Mouse (Mus musculus) heart, embryonic 15.5 days (tissue): Measurements from ENCODE around the gene 4930522H14Rik. TPM values are rescaled to one million over a fixed set of nuclear protein-coding genes. Genes with fewer than 3 reads are reported as not detected.

Experiments
- ATAC-seq: fragments of 200-750 bp; cut with Nextera tagmentation; replicated peaks from 2 replicates; pipeline ENCODE4 v1.8.0; 2017; ENCODE audit warnings: low read depth, moderate TSS enrichment; ENCODE audit not compliant: insufficient number of reproducible peaks, insufficient read depth, low FRiP score
- H3K27ac ChIP-seq: fragments of 300-500 bp; sonication (generic); 2 replicates; pipeline ENCODE4 v1.5.1; 2015; ENCODE audit warnings: mild to moderate bottlenecking, inconsistent platforms
- H3K27me3 ChIP-seq: fragments of 300-500 bp; sonication (generic); 2 replicates; pipeline ENCODE4 v1.6.1; 2015; ENCODE audit warnings: inconsistent platforms
- H3K36me3 ChIP-seq: fragments of 300-500 bp; sonication (generic); 2 replicates; pipeline ENCODE4 v1.6.1; 2015; ENCODE audit warnings: mild to moderate bottlenecking, inconsistent platforms
- H3K4me1 ChIP-seq: fragments of 300-500 bp; sonication (generic); replicated peaks from 2 replicates; pipeline ENCODE4 v1.6.1; 2015; ENCODE audit warnings: inconsistent platforms
- H3K4me2 ChIP-seq: fragments of 300-500 bp; sonication (generic); 2 replicates; pipeline ENCODE4 v1.6.1; 2015; ENCODE audit warnings: inconsistent platforms, mild to moderate bottlenecking, moderate library complexity
- H3K4me3 ChIP-seq: fragments of 300-500 bp; sonication (generic); 2 replicates; pipeline ENCODE4 v1.5.1; 2015; ENCODE audit warnings: mild to moderate bottlenecking, inconsistent platforms
- H3K9ac ChIP-seq: fragments of 300-500 bp; sonication (generic); 2 replicates; pipeline ENCODE4 v1.6.1; 2015; ENCODE audit warnings: mild to moderate bottlenecking, inconsistent platforms
- H3K9me3 ChIP-seq: fragments of 300-500 bp; sonication (generic); replicated peaks from 2 replicates; pipeline ENCODE4 v1.6.1; 2016; ENCODE audit warnings: inconsistent platforms
- WGBS: fragments of 180-500 bp; shearing (Covaris S2); methylation state at CpG from one replicate; pipeline ENCODE4 v1.1.7; 2015; ENCODE audit warnings: mixed read lengths; 5-methylcytosine and 5-hydroxymethylcytosine counted together
- polyA plus RNA-seq: library from polyadenylated mRNA; unstranded; fragments of >200 nt; fragmentation: Nextera tagmentation; extraction: Ambion mirVana; gene quantifications from 2 replicates; pipeline ENCODE4 v1.2.1, GENCODE M21; 2015

Gene 4930522H14Rik
- polyA plus RNA-seq, 1 experiment from 2014 or later: not detected

DNA sequence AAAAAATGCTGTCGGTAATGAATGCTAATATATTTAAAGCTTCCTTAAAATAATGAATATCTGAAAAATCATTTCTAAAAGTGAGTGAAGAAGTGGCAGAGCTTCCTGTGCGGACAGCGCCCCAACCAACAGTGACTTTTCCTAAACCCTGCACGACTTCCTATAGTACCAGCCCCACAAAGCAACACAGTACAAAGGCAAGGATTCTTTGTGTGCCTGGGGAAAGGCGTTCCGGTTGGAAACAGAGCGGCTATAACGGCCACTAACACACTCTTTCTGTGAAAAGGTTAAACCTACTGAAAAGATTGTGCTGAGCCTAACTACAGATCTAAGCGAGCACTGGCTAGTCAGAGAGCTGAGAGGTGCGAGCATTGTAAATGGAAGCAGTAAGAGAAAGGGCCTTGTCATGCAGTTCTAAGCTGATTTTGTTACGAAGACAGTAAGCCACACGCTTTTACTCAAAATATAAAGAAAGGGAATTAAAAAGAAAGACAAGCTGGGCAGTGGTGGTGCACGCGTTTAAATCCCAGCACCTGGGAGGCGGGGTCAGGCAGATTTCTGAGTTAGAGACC is 766 bp downstream of the 4930522H14Rik start:
- H3K36me3 ChIP-seq: no peaks in the 10 kb centered on the region
- WGBS: 72% methylated on average over 15 of the region's 15 CpGs
- no peak overlapping the region for H3K9ac ChIP-seq
- H3K27ac ChIP-seq: no peak overlapping the region
- H3K4me1 ChIP-seq: no peaks in the 10 kb centered on the region
- ATAC-seq: no peak
- H3K9me3 ChIP-seq: no peaks in the 10 kb centered on the region
- no peak overlapping the region for H3K4me3 ChIP-seq
- no peak overlapping the region for H3K4me2 ChIP-seq
- H3K27me3 ChIP-seq: no peaks in the 10 kb centered on the region

DNA sequence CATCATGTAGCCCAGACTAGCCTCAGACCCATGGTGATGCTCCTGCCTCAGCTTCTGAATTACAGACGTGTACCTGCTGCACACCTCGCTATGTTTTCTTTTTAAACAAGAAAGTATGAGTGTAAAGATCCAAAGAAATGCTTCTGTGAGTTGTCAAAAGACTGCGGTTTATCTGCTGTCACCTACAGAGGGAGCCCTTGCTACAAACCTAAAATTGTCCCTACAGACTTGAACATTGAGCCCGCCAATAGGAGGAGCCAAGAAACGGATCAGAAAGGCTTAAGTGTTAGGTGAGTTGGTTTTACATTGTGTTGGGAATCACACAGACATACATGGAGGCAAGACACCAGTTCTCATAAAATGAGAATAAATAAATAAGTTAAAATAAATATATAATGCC is 26.2 kb downstream of the 4930522H14Rik start:
- H3K4me3 ChIP-seq: no peak overlapping the region
- ATAC-seq: no peak
- no peaks in the 10 kb centered on the region for H3K9me3 ChIP-seq
- H3K36me3 ChIP-seq: no peaks in the 10 kb centered on the region
- no peaks in the 10 kb centered on the region for H3K4me1 ChIP-seq
- no peak overlapping the region for H3K9ac ChIP-seq
- H3K27me3 ChIP-seq: no peaks in the 10 kb centered on the region
- H3K4me2 ChIP-seq: no peak overlapping the region
- no peak overlapping the region for H3K27ac ChIP-seq
- 4% methylated on average over 5 of the region's 5 CpGs for WGBS

DNA sequence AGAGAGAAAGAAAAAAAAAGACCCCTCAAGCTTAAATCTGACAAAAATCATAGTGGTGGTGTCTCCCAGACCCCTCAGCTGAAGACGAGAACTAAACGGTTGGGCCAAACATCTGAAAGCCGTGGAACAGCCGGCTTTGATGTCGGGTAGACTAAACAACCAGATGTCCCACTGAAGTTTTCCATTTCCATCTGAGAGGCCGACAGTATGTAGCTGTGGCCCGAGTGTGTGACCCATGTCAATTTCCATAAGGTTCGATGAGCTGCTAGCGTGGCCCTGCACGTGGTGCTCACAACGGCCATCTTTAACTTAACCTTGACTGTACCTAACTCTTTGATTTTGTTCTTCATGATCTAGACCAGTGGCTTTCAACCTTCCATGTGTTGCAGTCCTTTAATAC is 32.6 kb downstream of the 4930522H14Rik start:
- Histone ChIP-seq H3K4me1 (no peaks in the 10 kb centered on the region), H3K36me3 (no peaks in the 10 kb centered on the region), H3K27me3 (no peaks in the 10 kb centered on the region), H3K4me2 (no peak overlapping the region), H3K27ac (no peak overlapping the region), H3K9me3 (no peaks in the 10 kb centered on the region), H3K9ac (no peak overlapping the region), H3K4me3 (no peak overlapping the region)
- 70% methylated on average over 11 of the region's 11 CpGs for WGBS
- no peak for ATAC-seq

DNA sequence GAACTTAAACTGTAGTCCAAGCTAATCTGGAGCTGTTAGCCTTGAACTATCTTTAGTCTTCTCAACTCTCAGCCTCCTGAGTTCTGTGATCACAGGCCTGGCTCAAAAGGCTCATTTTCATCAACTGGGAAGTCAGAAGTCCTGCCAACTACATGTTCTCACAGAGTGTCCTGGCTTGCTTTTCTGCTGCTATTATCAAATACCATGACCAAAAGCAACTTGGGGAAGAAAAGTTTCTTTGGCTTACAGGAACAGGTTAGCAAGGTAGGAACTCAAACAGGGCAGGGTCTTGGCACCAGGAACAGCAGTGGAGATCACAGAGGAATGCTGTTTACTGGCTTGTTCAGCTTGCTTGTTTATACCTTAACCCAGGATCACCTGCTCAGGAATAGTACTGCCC is 37.5 kb downstream of the 4930522H14Rik start:
- Histone ChIP-seq H3K36me3 (no peaks in the 10 kb centered on the region), H3K4me3 (no peak overlapping the region), H3K9ac (no peak overlapping the region), H3K27me3 (no peaks in the 10 kb centered on the region), H3K4me2 (no peak overlapping the region), H3K4me1 (no peaks in the 10 kb centered on the region), H3K27ac (no peak overlapping the region), H3K9me3 (no peaks in the 10 kb centered on the region)
- ATAC-seq: no peak

DNA sequence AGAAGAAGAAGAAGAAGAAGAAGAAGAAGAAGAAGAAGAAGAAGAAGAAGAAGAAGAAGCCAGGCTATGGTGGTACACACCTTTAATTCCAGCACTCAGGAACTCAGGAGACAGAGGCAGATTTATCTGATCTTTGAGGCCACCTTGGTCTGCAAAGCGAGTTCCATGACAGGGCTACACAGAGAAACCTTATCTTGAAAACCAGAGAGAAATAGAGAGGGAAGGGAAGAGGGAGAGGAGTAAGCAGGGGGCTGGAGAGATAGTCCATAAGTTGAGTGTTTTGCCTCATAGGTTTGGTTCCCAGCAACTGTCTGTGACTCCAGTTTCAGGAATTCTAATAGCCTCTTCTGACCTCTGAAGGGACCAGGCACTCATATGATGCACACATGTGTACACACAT is 42.3 kb downstream of the 4930522H14Rik start:
- no peak for ATAC-seq
- no peak overlapping the region for H3K4me3 ChIP-seq
- no peaks in the 10 kb centered on the region for H3K9me3 ChIP-seq
- WGBS: 62% methylated on average over 1 of the region's 1 CpGs
- H3K27me3 ChIP-seq: no peaks in the 10 kb centered on the region
- no peaks in the 10 kb centered on the region for H3K4me1 ChIP-seq
- no peak overlapping the region for H3K9ac ChIP-seq
- H3K36me3 ChIP-seq: no peaks in the 10 kb centered on the region
- H3K4me2 ChIP-seq: no peak overlapping the region
- H3K27ac ChIP-seq: no peak overlapping the region

DNA sequence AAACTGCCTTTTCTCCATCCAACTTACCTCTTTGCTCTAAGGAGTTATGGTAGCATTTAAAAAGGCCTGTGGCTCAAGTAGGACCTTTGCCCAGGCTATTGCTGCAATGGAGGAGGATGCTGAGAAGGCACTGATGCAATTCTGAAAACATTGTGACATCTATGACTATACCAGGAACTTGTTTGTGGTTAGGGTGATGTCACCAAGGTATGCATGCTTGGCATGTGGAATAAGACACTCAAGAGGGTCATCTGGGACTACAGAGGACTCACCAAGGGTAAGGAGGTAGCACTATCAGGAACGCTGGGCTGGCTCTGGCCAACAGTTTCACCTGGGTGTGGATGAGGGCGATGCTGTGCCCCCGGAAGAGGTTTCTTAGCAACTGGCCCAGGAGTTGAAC is 46.5 kb downstream of the 4930522H14Rik start, which contains the start of gene Rnf11:
TSS of gene Rnf11 (minus strand) at position 108 of the 400 bp plus-strand sequence.
- Histone ChIP-seq H3K27ac (no peak within 1 kb of the TSS), H3K4me2 (no peak within 1 kb of the TSS), H3K27me3 (no peaks in the 10 kb centered on the region), H3K4me3 (no peak within 1 kb of the TSS), H3K9me3 (no peaks in the 10 kb centered on the region), H3K4me1 (no peaks in the 10 kb centered on the region), H3K9ac (no peak within 1 kb of the TSS), H3K36me3 (no peaks in the 10 kb centered on the region)
- no peak for ATAC-seq
- WGBS: 70% methylated on average over 3 of the region's 3 CpGs

DNA sequence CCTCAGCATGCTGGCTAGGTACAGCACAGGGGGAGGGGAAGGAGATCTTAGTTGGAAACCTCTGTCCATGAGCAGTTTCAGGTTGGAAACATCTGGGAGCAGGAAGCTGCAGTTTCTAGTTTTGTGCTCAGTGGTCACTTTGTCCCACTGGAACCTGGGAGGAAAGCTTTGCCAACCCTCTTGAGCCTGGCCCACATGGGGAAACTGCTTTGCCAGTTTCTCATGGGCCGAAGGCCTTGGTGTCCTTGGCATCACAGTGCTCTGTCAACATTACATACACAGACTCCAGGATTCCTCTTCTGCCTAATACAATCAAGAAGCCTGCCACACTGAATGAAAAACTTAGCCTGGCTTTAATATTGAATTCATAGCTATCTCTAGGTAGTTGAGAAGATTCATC is 48.4 kb downstream of the 4930522H14Rik start:
- Histone ChIP-seq H3K4me2 (no peak overlapping the region), H3K27me3 (no peaks in the 10 kb centered on the region), H3K4me1 (no peaks in the 10 kb centered on the region), H3K9me3 (no peaks in the 10 kb centered on the region), H3K9ac (no peak overlapping the region), H3K27ac (no peak overlapping the region), H3K36me3 (no peaks in the 10 kb centered on the region), H3K4me3 (no peak overlapping the region)
- ATAC-seq: no peak
- WGBS: 83% methylated on average over 1 of the region's 1 CpGs

DNA sequence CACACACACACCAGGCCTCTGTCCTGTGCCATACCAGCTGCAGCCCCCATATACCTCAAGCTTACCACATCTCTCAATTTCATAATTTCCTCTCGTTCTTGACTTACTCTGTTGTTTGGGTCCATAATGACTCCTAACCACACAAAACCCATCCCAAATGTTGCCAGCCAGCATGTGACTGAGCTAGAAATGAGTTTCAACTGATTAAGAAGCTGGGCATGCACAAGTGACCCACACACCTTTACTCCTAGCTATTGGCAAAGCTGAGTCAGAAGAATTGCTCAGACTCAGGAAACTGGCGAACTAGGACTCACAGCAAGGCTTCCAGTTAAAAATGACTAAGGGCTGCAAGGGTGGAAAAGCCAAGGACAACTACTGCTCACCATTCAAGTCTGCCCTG is 49.7 kb downstream of the 4930522H14Rik start:
- H3K9ac ChIP-seq: no peak overlapping the region
- WGBS: 80% methylated on average over 2 of the region's 2 CpGs

DNA sequence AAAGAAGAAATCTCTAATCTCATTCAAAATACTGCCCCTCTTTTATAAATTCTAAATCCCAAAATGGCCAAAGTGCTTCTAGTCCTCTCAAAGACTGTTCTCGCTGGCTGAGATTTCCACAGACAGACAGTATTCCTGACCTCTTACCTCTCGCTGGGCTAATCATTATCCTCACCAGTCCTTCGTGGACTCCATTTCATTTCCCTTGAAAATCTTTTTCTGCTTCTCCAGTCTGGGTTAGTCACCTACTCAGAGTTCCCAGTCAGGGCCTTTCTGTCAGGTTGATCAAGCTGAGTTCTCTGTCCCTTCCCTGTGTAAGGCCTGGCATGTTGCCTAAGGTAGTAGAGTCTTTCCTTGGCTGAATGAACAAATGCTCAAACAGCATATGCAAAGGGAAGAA is 53.6 kb downstream of the 4930522H14Rik start:
- H3K27ac ChIP-seq: no peak overlapping the region
- H3K4me2 ChIP-seq: no peak overlapping the region
- peaks cover 11% of the 10 kb centered on the region for H3K4me1 ChIP-seq
- 0 out of 2 replicates have a peak, but pooled peaks cover 3% of the 10 kb centered on the region for H3K36me3 ChIP-seq
- H3K4me3 ChIP-seq: no peak overlapping the region
- H3K27me3 ChIP-seq: no peaks in the 10 kb centered on the region
- H3K9me3 ChIP-seq: no peaks in the 10 kb centered on the region
- ATAC-seq: no peak
- no peak overlapping the region for H3K9ac ChIP-seq
- 92% methylated on average over 3 of the region's 3 CpGs for WGBS

More for the DNA sequence above, 49.7 kb downstream of the 4930522H14Rik start:
- ATAC-seq: no peak
- Histone ChIP-seq H3K9me3 (no peaks in the 10 kb centered on the region), H3K4me3 (no peak overlapping the region), H3K4me2 (no peak overlapping the region), H3K36me3 (no peaks in the 10 kb centered on the region), H3K27me3 (no peaks in the 10 kb centered on the region), H3K27ac (no peak overlapping the region), H3K4me1 (0 out of 2 replicates have a peak, but pooled peaks cover 3% of the 10 kb centered on the region)

DNA sequence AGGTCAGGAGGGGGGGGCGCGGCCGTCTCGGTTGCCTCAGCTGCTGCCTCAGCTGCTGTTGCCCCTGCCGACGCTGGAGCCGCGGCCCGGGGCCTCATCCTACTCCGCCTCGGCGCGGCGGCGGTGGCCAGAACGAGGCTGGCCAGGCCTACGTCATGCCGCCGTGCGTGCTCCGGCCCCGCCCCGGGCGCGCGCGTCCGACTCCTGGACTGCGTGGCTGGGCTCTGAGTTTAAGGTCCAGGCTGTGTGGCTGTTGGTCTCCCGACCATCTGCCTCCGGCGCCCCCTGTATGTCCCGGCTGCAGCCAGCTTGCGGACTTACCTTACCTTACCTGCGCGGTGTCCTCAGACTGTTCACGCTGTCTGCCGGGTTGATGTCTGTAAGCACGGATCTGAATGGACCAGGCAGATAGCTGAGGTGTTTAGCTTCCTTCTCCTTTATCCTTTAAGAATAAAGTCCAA is 54.5 kb downstream of the 4930522H14Rik start:
- H3K4me2 ChIP-seq: peak overlapping the region; percentile 67
- no peaks in the 10 kb centered on the region for H3K27me3 ChIP-seq
- H3K4me1 ChIP-seq: peaks cover 15% of the 10 kb centered on the region
- no peaks in the 10 kb centered on the region for H3K9me3 ChIP-seq
- H3K36me3 ChIP-seq: 0 out of 2 replicates have a peak, but pooled peaks cover 6% of the 10 kb centered on the region
- H3K4me3 ChIP-seq: peak overlapping the region; percentile 94
- H3K9ac ChIP-seq: peak overlapping the region; percentile 96
- peak; percentile 98 for ATAC-seq
- peak overlapping the region; percentile 96 for H3K27ac ChIP-seq
- under 1% methylated on average over 36 of the region's 39 CpGs for WGBS

DNA sequence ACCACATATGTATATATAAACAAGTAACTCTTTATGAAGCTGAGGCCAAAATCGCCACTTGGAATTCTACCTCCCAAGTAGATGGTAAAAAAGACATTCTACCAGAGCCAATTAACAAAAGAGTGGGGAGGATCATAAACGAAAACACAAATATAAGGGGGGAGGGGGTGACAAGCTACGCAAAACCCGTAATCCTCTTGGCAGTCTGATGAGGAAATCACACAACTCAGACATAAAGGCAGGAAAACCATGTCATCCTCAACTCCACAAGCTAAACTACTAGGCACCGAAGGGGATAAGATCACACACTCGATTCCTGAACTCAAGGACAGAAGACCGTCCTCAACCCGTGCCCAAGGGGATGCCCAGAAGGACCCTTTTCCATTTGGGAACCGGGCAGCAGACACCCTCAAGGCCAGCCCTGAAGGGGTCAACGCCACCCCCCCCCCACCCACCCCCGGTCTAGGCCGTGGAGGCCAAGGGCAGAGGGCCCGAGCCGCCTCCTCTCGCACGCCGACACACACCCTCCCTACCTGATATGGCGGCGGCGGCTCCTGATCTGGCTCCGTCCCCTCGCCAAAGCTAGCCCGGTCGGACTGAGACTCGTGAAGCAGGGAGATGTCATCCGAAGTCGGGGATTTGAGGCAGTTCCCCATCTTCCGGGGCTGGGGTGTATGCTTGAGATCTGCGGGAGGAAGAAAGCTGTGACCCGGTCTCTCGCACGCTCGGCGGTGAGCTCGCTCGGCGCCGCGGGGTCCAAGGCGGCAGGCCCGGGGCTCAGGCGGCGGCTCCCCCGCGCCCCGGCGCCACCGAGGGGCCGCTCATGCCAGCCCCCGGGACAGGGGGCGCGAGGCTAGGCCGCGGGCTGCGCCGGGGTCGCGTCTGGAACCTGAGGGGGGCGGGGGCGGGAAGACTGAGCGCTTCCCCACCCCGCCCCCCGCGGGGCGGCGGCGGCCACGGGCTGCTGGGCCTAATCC is 55.2 kb downstream of the 4930522H14Rik start:
- Histone ChIP-seq H3K9me3 (no peaks in the 10 kb centered on the region), H3K4me3 (peak overlapping the region; percentile 94), H3K4me2 (peak overlapping the region; percentile 67), H3K27me3 (no peaks in the 10 kb centered on the region), H3K27ac (peak overlapping the region; percentile 96), H3K36me3 (0 out of 2 replicates have a peak, but pooled peaks cover 6% of the 10 kb centered on the region), H3K4me1 (peaks cover 16% of the 10 kb centered on the region), H3K9ac (peak overlapping the region; percentile 96)
- peak; percentile 76 for ATAC-seq
- under 1% methylated on average over 65 of the region's 68 CpGs for WGBS
